Comparison of ENCODE assay signal across 20 mouse cellular contexts in the genomic region with DNA sequence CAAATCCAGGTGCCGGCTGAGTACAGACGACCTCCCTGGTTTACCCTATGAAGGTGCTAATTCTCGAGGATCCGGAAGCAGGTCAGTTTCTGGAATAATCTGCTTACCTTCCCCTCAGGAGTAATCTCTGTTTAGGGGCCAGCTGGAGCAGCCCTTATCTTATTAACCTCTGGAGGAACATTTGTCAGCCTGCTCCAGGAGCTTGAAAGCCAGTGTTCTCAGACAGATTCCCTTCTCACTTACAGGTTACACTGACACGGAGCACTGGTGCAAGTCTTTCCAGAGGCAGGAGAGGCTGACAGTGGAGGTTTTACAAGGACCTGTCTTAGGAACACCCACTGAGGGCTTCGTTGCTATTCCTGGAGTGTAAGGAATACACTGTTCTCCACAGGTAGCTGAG. TPM values are rescaled to one million over a fixed set of nuclear protein-coding genes. Genes with fewer than 3 reads are reported as not detected.
"Had no signal": no experiment of that assay in that cellular context is flagged by ENCODE, and none has a peak within 500 bp of the region (broad histone marks: within the 10 kb centered on the region; RNA-seq: fewer than 3 reads in every experiment).

TSS of gene Impg1 (minus strand) at position 101 of the 400 bp plus-strand sequence.

- ATAC-seq: liver, postnatal 0 days; lung, postnatal 0 days; midbrain, embryonic 16.5 days had no signal

- DNase-seq: liver, embryonic 13.5 days; liver, postnatal 0 days; lung, adult 2 months; lung, postnatal 4 days; midbrain, embryonic 14.5 days; right cerebral cortex, postnatal 14 days; spleen, adult 18-20 months; thymus, adult 18-20 months; thymus, postnatal 14 days; thymus, postnatal 36 days had no signal

RNA-seq across cellular contexts. Expression of gene Impg1, which starts in this region (rescaled TPM):
- total RNA-seq: megakaryocyte-erythroid progenitor cell, adult 5-6 weeks had no signal
- polyA plus RNA-seq: liver, embryonic 13.5 days; liver, embryonic 15.5 days; liver, postnatal 0 days; lung, adult 2 months; midbrain, embryonic 10.5 days; midbrain, embryonic 12.5 days; midbrain, embryonic 14.5 days; midbrain, embryonic 16.5 days; myocyte; neural tube, embryonic 11.5 days; small intestine, adult 2 months; stomach, embryonic 14.5 days had no signal
